Mouse (Mus musculus) cortical plate, adult 2 months (tissue): ENCODE results near the gene Pik3ap1.

Experiments used
- CTCF ChIP-seq: fragments of 200-500 bp; IDR thresholded peaks from 2 replicates; pipeline ENCODE4 v1.5.1; 2011; ENCODE audit warnings: mild to moderate bottlenecking, control low read depth, low read length; ENCODE audit not compliant: insufficient read depth; ENCODE audit errors: extremely low read depth
- POLR2A ChIP-seq: fragments of 200-500 bp; IDR thresholded peaks from 2 replicates; pipeline ENCODE4 v1.6.1; 2011; ENCODE audit warnings: mild to moderate bottlenecking, low read length, control low read depth; ENCODE audit not compliant: insufficient read depth; ENCODE audit errors: extremely low read depth

GRCm38 (mm10) chr19:41248271-41248670, 136.6 kb downstream of the Pik3ap1 start:
- TF ChIP-seq CTCF (no peak), POLR2A (no peak)
